Mouse (Mus musculus): ENCODE measurements at regions not wholly inside any gene's neighbourhood (a gene's known extent, or its start where the extent isn't known, plus 50 kb on each side); places are given as distances from the start of the nearest gene placed in this dataset.

GRCm38 (mm10) chr14:46638516-46638915, 121.8 kb upstream of the Cdkn3 start:
- no peak for DNase-seq (ENCODE audit: low spot score in 2 of 2)

- no peak for DNase-seq (ENCODE audit: low spot score in 2 of 2)
Observed at GRCm38 (mm10) chr14:46637240-46637639, 123.1 kb upstream of the Cdkn3 start.

- DNase-seq (ENCODE audit: low spot score in 2 of 2) = no peak
Observed at GRCm38 (mm10) chr14:46636364-46636763, 124.0 kb upstream of the Cdkn3 start.

- no peak for DNase-seq (ENCODE audit: low spot score in 2 of 2)
Observed at GRCm38 (mm10) chr14:46635322-46635721, 125.0 kb upstream of the Cdkn3 start.

- no peak for DNase-seq (ENCODE audit: low spot score in 2 of 2)
Observed at GRCm38 (mm10) chr14:46634656-46635244, 125.6 kb upstream of the Cdkn3 start.

- DNase-seq (ENCODE audit: low spot score in 2 of 2) = no peak
Observed at GRCm38 (mm10) chr14:46634251-46634650, 126.1 kb upstream of the Cdkn3 start.

GRCm38 (mm10) chr14:46627690-46628089, 132.7 kb upstream of the Cdkn3 start:
- DNase-seq (ENCODE audit: low spot score in 2 of 2) = no peak

GRCm38 (mm10) chr14:46625760-46626159, 134.6 kb upstream of the Cdkn3 start:
- DNase-seq (ENCODE audit: low spot score in 2 of 2) = no peak

- no peak for DNase-seq (ENCODE audit: low spot score in 2 of 2)
Observed at GRCm38 (mm10) chr14:46623645-46624044, 136.7 kb upstream of the Cdkn3 start.

- no peak for DNase-seq (ENCODE audit: low spot score in 2 of 2)
Observed at GRCm38 (mm10) chr14:46616030-46616429, 144.3 kb upstream of the Cdkn3 start.

- DNase-seq (ENCODE audit: low spot score in 2 of 2) = no peak
Observed at GRCm38 (mm10) chr14:46614936-46615335, 145.4 kb upstream of the Cdkn3 start.

GRCm38 (mm10) chr14:46613748-46614147, 146.6 kb upstream of the Cdkn3 start:
- DNase-seq (ENCODE audit: low spot score in 2 of 2) = no peak

- DNase-seq (ENCODE audit: low spot score in 2 of 2) = no peak
Observed at GRCm38 (mm10) chr14:46613211-46613610, 147.1 kb upstream of the Cdkn3 start.

- no peak for DNase-seq (ENCODE audit: low spot score in 2 of 2)
Observed at GRCm38 (mm10) chr14:46612584-46612983, 147.8 kb upstream of the Cdkn3 start.

- DNase-seq (ENCODE audit: low spot score in 2 of 2) = no peak
Observed at GRCm38 (mm10) chr14:46610926-46611325, 149.4 kb upstream of the Cdkn3 start.

GRCm38 (mm10) chr14:46610226-46610855, 150.0 kb upstream of the Cdkn3 start:
- DNase-seq (ENCODE audit: low spot score in 2 of 2) = no peak

- no peak for DNase-seq (ENCODE audit: low spot score in 2 of 2)
Observed at GRCm38 (mm10) chr14:46606694-46607093, 153.6 kb upstream of the Cdkn3 start.

- DNase-seq (ENCODE audit: low spot score in 2 of 2) = no peak
Observed at GRCm38 (mm10) chr14:46606037-46606436, 154.3 kb upstream of the Cdkn3 start.

GRCm38 (mm10) chr14:46604886-46605531, 155.3 kb upstream of the Cdkn3 start:
- no peak for DNase-seq (ENCODE audit: low spot score in 2 of 2)

GRCm38 (mm10) chr14:46604156-46604885, 156.0 kb upstream of the Cdkn3 start:
- no peak for DNase-seq (ENCODE audit: low spot score in 2 of 2)

- DNase-seq (ENCODE audit: low spot score in 2 of 2) = no peak
Observed at GRCm38 (mm10) chr14:46596696-46597359, 163.5 kb upstream of the Cdkn3 start.

GRCm38 (mm10) chr14:46594151-46594550, 166.2 kb upstream of the Cdkn3 start:
- no peak for DNase-seq (ENCODE audit: low spot score in 2 of 2)
